Mouse (Mus musculus) liver, adult 2 months (tissue): ENCODE data around the gene Ptgir.

ENCODE experiments used
- CTCF ChIP-seq: fragments of 200-500 bp; IDR thresholded peaks from 2 replicates; pipeline ENCODE4 v1.5.1; 2011; ENCODE audit warnings: low read depth, low read length, control low read depth
- POLR2A ChIP-seq: fragments of 200-500 bp; IDR thresholded peaks from 2 replicates; pipeline ENCODE4 v1.6.1; 2011; ENCODE audit warnings: low read length, control low read depth; ENCODE audit not compliant: insufficient read depth; ENCODE audit errors: extremely low read depth

DNA sequence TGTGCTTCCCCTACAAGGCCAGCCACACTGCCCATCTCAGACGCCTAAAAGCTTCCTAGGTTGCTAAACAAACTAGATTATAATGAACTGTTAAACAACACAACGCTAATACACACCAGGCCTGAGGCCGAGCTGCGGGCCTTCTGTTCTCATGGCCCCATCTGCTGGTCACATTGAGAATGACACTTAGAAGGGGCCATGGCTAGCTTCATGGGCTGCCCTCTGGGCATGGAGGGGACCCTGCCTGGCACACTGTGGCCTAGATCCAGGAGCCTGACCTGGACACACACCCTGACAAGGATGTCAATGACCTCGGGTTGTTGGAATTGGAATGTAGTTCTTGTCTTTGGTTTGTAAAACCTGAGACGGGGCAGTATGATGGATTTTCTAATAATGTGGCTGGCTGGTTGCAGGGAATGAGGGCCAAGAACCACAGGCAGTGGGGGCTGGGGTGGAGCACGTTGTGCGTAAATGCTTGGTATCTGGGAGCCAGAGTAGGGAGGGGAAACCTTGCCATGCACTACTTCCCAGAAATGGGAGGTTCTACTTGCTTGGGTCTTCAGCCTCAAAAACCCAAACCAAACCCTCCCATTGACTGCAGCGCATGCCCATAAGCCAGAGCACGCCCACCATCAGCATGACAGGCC lies 7.6 kb downstream of the Ptgir start:
- peak; percentile 90 for TF ChIP-seq CTCF
- no peak for TF ChIP-seq POLR2A
